Mouse (Mus musculus): ENCODE data around the gene Mcat. TPM values are rescaled to one million over a fixed set of nuclear protein-coding genes. Genes with fewer than 3 reads are reported as not detected.

Mcat gene
- polyA plus RNA-seq, 1 experiment from 2014 or later: 15.9 TPM

GRCm38 (mm10) chr15:83555161-83555974 lies 8.2 kb downstream of the Mcat start:
- H3K36me3 ChIP-seq (ENCODE audit: control insufficient read depth, insufficient read depth): peaks cover 10% of the 10 kb centered on the region; the same call in 1 of the 2 replicates
- WGBS: under 1% methylated on average over 71 of the region's 74 CpGs
- H3K27me3 ChIP-seq (replicated peaks; ENCODE audit: control insufficient read depth, insufficient read depth, low read length): no peaks in the 10 kb centered on the region
- peaks cover 4% of the 10 kb centered on the region; the same call in 1 of the 2 replicates for H3K4me1 ChIP-seq (replicated peaks; ENCODE audit: control insufficient read depth, insufficient read depth, low read length)
- TF ChIP-seq CTCF (IDR thresholded peaks at IDR 0.05; ENCODE audit: low read depth): no peak; the same call in 1 of the 2 replicates
- ATAC-seq: peak; percentile 77
- H3K9ac ChIP-seq (ENCODE audit: low read depth, low read length): peak overlapping the region; percentile 88
- H3K4me2 ChIP-seq (replicated peaks; ENCODE audit: low read depth): peak overlapping the region; percentile 91
- peak overlapping the region; percentile 87 for H3K27ac ChIP-seq (ENCODE audit: low read depth, low read length)
- no peaks in the 10 kb centered on the region for H3K9me3 ChIP-seq (ENCODE audit: control insufficient read depth)
- H3K4me3 ChIP-seq (ENCODE audit: low read depth, low read length): peak overlapping the region; percentile 78

DNA sequence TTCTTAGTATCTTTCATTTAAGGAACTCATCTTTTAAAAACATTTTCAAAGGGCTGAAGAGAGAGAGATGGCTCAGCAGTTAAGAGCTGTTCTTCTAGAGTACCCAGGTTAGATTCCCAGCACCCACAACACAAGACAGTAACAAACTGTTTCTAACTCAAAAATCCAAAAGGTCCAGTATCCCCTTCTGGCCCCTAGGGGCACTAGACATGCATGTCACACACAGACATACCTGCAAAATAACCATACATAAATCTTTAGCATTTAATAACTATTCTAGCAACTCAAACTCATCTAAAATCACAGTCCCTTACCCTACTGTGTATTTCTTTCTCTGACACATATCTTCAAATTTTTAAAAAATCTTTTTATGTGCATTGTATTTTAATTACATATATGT lies 9.8 kb downstream of the Mcat start:
- H3K4me2 ChIP-seq (replicated peaks; ENCODE audit: low read depth): no peak overlapping the region
- H3K36me3 ChIP-seq (ENCODE audit: control insufficient read depth, insufficient read depth): peaks cover 26% of the 10 kb centered on the region
- H3K27me3 ChIP-seq (replicated peaks; ENCODE audit: control insufficient read depth, insufficient read depth, low read length): no peaks in the 10 kb centered on the region
- H3K9ac ChIP-seq (ENCODE audit: low read depth, low read length): no peak overlapping the region
- H3K4me1 ChIP-seq (replicated peaks; ENCODE audit: control insufficient read depth, insufficient read depth, low read length): peaks cover 4% of the 10 kb centered on the region; the same call in 1 of the 2 replicates
- H3K4me3 ChIP-seq (ENCODE audit: low read depth, low read length): no peak overlapping the region
- no peak overlapping the region for H3K27ac ChIP-seq (ENCODE audit: low read depth, low read length)
- no peak for ATAC-seq
- H3K9me3 ChIP-seq (ENCODE audit: control insufficient read depth): no peaks in the 10 kb centered on the region
- TF ChIP-seq CTCF (IDR thresholded peaks at IDR 0.05; ENCODE audit: low read depth): peak; percentile 59

DNA sequence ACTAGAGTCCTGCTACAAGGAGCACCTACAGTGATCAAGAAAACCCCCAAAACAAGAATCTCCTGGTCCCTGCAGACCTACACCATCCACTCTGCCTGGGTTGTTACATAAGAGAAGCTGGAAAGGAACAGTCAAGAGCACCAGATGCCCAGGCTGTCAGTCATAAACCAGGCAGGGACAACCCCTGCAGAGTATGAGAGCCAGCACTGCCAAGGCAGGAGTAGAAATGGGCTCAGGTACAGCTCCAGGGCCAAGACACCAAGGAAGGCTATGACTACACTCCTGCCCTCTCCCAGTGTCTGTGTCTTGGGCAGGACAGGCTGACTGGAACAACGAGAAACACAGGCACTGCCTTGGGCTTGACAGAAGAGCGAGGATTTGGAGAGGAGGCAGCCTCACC lies 13.4 kb downstream of the Mcat start:
- Histone ChIP-seq H3K9me3 (ENCODE audit: control insufficient read depth) (no peaks in the 10 kb centered on the region), H3K4me3 (ENCODE audit: low read depth, low read length) (no peak overlapping the region), H3K4me2 (replicated peaks; ENCODE audit: low read depth) (no peak overlapping the region), H3K27me3 (replicated peaks; ENCODE audit: control insufficient read depth, insufficient read depth, low read length) (no peaks in the 10 kb centered on the region), H3K9ac (ENCODE audit: low read depth, low read length) (no peak overlapping the region), H3K4me1 (replicated peaks; ENCODE audit: control insufficient read depth, insufficient read depth, low read length) (0 out of 2 replicates have a peak, but pooled peaks cover 4% of the 10 kb centered on the region), H3K27ac (ENCODE audit: low read depth, low read length) (no peak overlapping the region), H3K36me3 (ENCODE audit: control insufficient read depth, insufficient read depth) (peaks cover 61% of the 10 kb centered on the region)
- no peak for TF ChIP-seq CTCF (IDR thresholded peaks at IDR 0.05; ENCODE audit: low read depth)
- 91% methylated on average over 2 of the region's 2 CpGs for WGBS
- ATAC-seq: no peak

DNA sequence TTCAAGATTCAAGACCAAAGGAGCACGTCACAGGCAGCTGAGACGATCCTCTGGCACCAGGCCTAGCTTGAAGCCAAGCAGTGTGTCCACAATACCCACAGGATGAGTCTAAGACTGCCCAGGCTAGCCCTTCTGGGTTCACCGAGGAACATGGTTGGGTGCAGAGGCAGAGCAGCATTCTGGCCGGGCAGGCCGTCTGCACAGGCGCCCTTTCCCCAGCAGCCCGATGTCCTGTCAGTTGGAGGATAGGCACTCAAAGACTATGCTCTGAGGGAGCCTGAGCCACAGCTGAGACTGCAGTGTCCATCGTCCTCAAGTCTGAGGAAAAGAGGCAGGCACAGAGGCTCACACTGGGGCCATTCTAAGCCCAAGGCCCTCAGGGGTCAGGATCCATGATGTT lies 16.4 kb downstream of the Mcat start:
- Histone ChIP-seq H3K9me3 (ENCODE audit: control insufficient read depth) (no peaks in the 10 kb centered on the region), H3K4me1 (replicated peaks; ENCODE audit: control insufficient read depth, insufficient read depth, low read length) (no peaks in the 10 kb centered on the region), H3K4me2 (replicated peaks; ENCODE audit: low read depth) (no peak overlapping the region), H3K9ac (ENCODE audit: low read depth, low read length) (no peak overlapping the region), H3K36me3 (ENCODE audit: control insufficient read depth, insufficient read depth) (peaks cover 62% of the 10 kb centered on the region), H3K4me3 (ENCODE audit: low read depth, low read length) (no peak overlapping the region), H3K27me3 (replicated peaks; ENCODE audit: control insufficient read depth, insufficient read depth, low read length) (no peaks in the 10 kb centered on the region), H3K27ac (ENCODE audit: low read depth, low read length) (no peak overlapping the region)
- ATAC-seq: no peak
- 94% methylated on average over 8 of the region's 8 CpGs for WGBS
- TF ChIP-seq CTCF (IDR thresholded peaks at IDR 0.05; ENCODE audit: low read depth): no peak

- Histone ChIP-seq H3K4me1 (replicated peaks; ENCODE audit: control insufficient read depth, insufficient read depth, low read length) (no peaks in the 10 kb centered on the region), H3K36me3 (ENCODE audit: control insufficient read depth, insufficient read depth) (peaks cover 56% of the 10 kb centered on the region), H3K9ac (ENCODE audit: low read depth, low read length) (no peak overlapping the region), H3K27me3 (replicated peaks; ENCODE audit: control insufficient read depth, insufficient read depth, low read length) (no peaks in the 10 kb centered on the region), H3K27ac (ENCODE audit: low read depth, low read length) (no peak overlapping the region; the same call in 1 of the 2 replicates), H3K4me3 (ENCODE audit: low read depth, low read length) (no peak overlapping the region), H3K9me3 (ENCODE audit: control insufficient read depth) (no peaks in the 10 kb centered on the region), H3K4me2 (replicated peaks; ENCODE audit: low read depth) (no peak overlapping the region)
- TF ChIP-seq CTCF (IDR thresholded peaks at IDR 0.05; ENCODE audit: low read depth): no peak
- no peak; the same call in 1 of the 2 replicates for ATAC-seq
- 88% methylated on average over 7 of the region's 7 CpGs for WGBS
Measured at GRCm38 (mm10) chr15:83546029-83546428, 17.6 kb downstream of the Mcat start.

DNA sequence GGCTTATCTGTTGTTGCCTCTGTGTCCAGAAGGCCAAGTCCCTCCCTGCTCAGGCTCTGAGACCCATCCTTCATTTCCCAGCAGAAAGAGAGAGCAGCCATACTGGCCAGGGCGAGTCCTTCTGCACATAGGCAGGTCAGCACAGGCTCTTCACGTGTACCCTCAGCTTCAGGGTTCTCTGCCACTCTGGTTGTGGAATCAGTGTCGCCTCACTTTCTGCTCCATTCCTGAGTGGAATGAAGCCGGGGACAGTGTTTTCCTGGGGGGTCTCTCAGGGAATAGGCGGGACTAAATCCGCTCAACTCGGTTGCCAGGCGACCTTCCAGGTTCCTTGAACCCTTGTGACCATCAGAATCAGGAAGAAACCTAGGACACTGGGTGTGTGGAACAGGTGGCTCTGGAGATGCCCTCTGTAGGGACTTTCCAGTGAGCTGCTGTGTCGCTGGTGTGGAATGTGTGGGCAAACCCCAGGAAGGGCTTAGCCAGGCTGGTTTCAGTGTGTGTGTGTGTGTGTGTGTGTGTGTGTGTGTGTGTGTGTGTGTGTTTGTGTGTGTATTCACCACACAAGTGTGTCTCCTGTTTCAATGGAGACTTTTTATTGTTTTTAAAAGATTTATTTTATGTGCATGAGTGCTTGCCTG lies 21.8 kb downstream of the Mcat start:
- H3K9me3 ChIP-seq (ENCODE audit: control insufficient read depth): no peaks in the 10 kb centered on the region
- no peak overlapping the region for H3K4me2 ChIP-seq (replicated peaks; ENCODE audit: low read depth)
- H3K4me3 ChIP-seq (ENCODE audit: low read depth, low read length): no peak overlapping the region
- no peaks in the 10 kb centered on the region for H3K27me3 ChIP-seq (replicated peaks; ENCODE audit: control insufficient read depth, insufficient read depth, low read length)
- no peak for TF ChIP-seq CTCF (IDR thresholded peaks at IDR 0.05; ENCODE audit: low read depth)
- H3K4me1 ChIP-seq (replicated peaks; ENCODE audit: control insufficient read depth, insufficient read depth, low read length): no peaks in the 10 kb centered on the region
- WGBS: 73% methylated on average over 9 of the region's 9 CpGs
- peaks cover 17% of the 10 kb centered on the region for H3K36me3 ChIP-seq (ENCODE audit: control insufficient read depth, insufficient read depth)
- H3K9ac ChIP-seq (ENCODE audit: low read depth, low read length): no peak overlapping the region
- no peak overlapping the region for H3K27ac ChIP-seq (ENCODE audit: low read depth, low read length)
- no peak for ATAC-seq
